Mouse (Mus musculus): Measurements from ENCODE around the gene Wfikkn1. TPM values are rescaled to one million over a fixed set of nuclear protein-coding genes. Genes with fewer than 3 reads are reported as not detected.
A peak's percentile ranks its signal among the peaks of the same experiment; 100 is the strongest.

The Wfikkn1 gene
- 1 to 10 TPM in 1 of 2 experiments, under 1 TPM in 1; 0.93 to 2.0 TPM for total RNA-seq (2021)
- long read RNA-seq, experiment 1: 0 reads
- long read RNA-seq, experiment 2, partial matches to known transcripts: 0 of 3 reads
- long read RNA-seq, experiment 2, other reads (novel, unspliced or antisense): 3 of 3 reads

- no peak for DNase-seq (ENCODE audit: low spot score in 2 of 2)
These were observed at the start of gene Wfikkn1 for GRCm38 (mm10) chr17:25880196-25880910. Gene Wfikkn1 (minus strand): TSS chr17:25880858.

- no peak for DNase-seq (ENCODE audit: low spot score in 2 of 2)
These were observed 44.7 kb upstream of the Wfikkn1 start for GRCm38 (mm10) chr17:25925348-25925747.

GRCm38 (mm10) chr17:25922120-25922519, 41.5 kb upstream of the Wfikkn1 start:
- no peak for DNase-seq (ENCODE audit: low spot score in 2 of 2)

- peak; percentile 100 for DNase-seq (ENCODE audit: low spot score in 2 of 2)
These were observed 39.4 kb upstream of the Wfikkn1 start for GRCm38 (mm10) chr17:25919786-25920642.

GRCm38 (mm10) chr17:25919144-25919785, 38.6 kb upstream of the Wfikkn1 start, which contains the start of gene Rab40c:
Gene Rab40c (minus strand): TSS chr17:25919727.
- peak; percentile 51 to 56 for DNase-seq (ENCODE audit: low spot score in 2 of 2)

- DNase-seq (ENCODE audit: low spot score in 2 of 2): no peak
These were observed 37.5 kb upstream of the Wfikkn1 start for GRCm38 (mm10) chr17:25918037-25918750.

GRCm38 (mm10) chr17:25916931-25917647, 36.4 kb upstream of the Wfikkn1 start:
- peak in 1 of 2 experiments; percentile 65 for DNase-seq (ENCODE audit: low spot score in 2 of 2)

- no peak for DNase-seq (ENCODE audit: low spot score in 2 of 2)
These were observed 33.6 kb upstream of the Wfikkn1 start for GRCm38 (mm10) chr17:25914295-25914694.

GRCm38 (mm10) chr17:25913877-25914275, 33.2 kb upstream of the Wfikkn1 start:
- no peak for DNase-seq (ENCODE audit: low spot score in 2 of 2)

- DNase-seq (ENCODE audit: low spot score in 2 of 2): peak; percentile 46 to 52
These were observed 32.7 kb upstream of the Wfikkn1 start for GRCm38 (mm10) chr17:25913186-25913876.

- DNase-seq (ENCODE audit: low spot score in 2 of 2): peak in 1 of 2 experiments; percentile 42
These were observed 31.2 kb upstream of the Wfikkn1 start for GRCm38 (mm10) chr17:25911816-25912215.

GRCm38 (mm10) chr17:25907640-25908039, 27.0 kb upstream of the Wfikkn1 start:
- no peak for DNase-seq (ENCODE audit: low spot score in 2 of 2)

GRCm38 (mm10) chr17:25903061-25903460, 22.4 kb upstream of the Wfikkn1 start:
- DNase-seq (ENCODE audit: low spot score in 2 of 2): no peak

- no peak for DNase-seq (ENCODE audit: low spot score in 2 of 2)
These were observed 19.5 kb upstream of the Wfikkn1 start for GRCm38 (mm10) chr17:25900193-25900592.

- DNase-seq (ENCODE audit: low spot score in 2 of 2): no peak
These were observed 15.2 kb upstream of the Wfikkn1 start for GRCm38 (mm10) chr17:25895891-25896290.

GRCm38 (mm10) chr17:25895415-25895814, 14.8 kb upstream of the Wfikkn1 start:
- no peak for DNase-seq (ENCODE audit: low spot score in 2 of 2)

- DNase-seq (ENCODE audit: low spot score in 2 of 2): peak; percentile 65 to 70
These were observed 13.4 kb upstream of the Wfikkn1 start for GRCm38 (mm10) chr17:25893975-25894617.

- DNase-seq (ENCODE audit: low spot score in 2 of 2): no peak
These were observed 8.2 kb upstream of the Wfikkn1 start for GRCm38 (mm10) chr17:25888837-25889236.

GRCm38 (mm10) chr17:25887467-25887866, 6.8 kb upstream of the Wfikkn1 start:
- DNase-seq (ENCODE audit: low spot score in 2 of 2): no peak

Data from adrenal gland, adult 18-20 months (tissue).